Mouse (Mus musculus) hindbrain, embryonic 16.5 days (tissue): Measurements from ENCODE around the gene Trim30d. TPM values are rescaled to one million over a fixed set of nuclear protein-coding genes. Genes with fewer than 3 reads are reported as not detected.
"Not testable (repeated sequence)": the region's sequence is repeated elsewhere in the genome, so short reads cannot be mapped to it uniquely, and the experiment has no call there.

Experiments used
- ATAC-seq: fragments of 200-750 bp; cut with Nextera tagmentation; 2 replicates; pipeline ENCODE4 v1.8.0; 2017; ENCODE audit warnings: moderate TSS enrichment, moderate library complexity
- H3K27ac ChIP-seq: fragments of 300-500 bp; sonication (generic); 2 replicates; pipeline ENCODE4 v1.5.1; 2014; ENCODE audit warnings: low read depth, mild to moderate bottlenecking, control low read depth, low read length, moderate library complexity
- H3K27me3 ChIP-seq: fragments of 300-500 bp; sonication (generic); replicated peaks from 2 replicates; pipeline ENCODE4 v1.6.1; 2014; ENCODE audit warnings: low read length; ENCODE audit not compliant: control insufficient read depth, insufficient read depth
- H3K36me3 ChIP-seq: fragments of 300-500 bp; sonication (generic); 2 replicates; pipeline ENCODE4 v1.6.1; 2014; ENCODE audit warnings: mild to moderate bottlenecking, low read length, moderate library complexity, mixed read lengths; ENCODE audit not compliant: control insufficient read depth, insufficient read depth
- H3K4me1 ChIP-seq: fragments of 300-500 bp; sonication (generic); 2 replicates; pipeline ENCODE4 v1.6.1; 2014; ENCODE audit warnings: low read depth, low read length; ENCODE audit not compliant: control insufficient read depth, insufficient read depth
- H3K4me2 ChIP-seq: fragments of 300-500 bp; sonication (generic); 2 replicates; pipeline ENCODE4 v1.6.1; 2014; ENCODE audit warnings: mild to moderate bottlenecking, low read length, control low read depth, moderate library complexity
- H3K4me3 ChIP-seq: fragments of 300-500 bp; sonication (generic); 2 replicates; pipeline ENCODE4 v1.5.1; 2014; ENCODE audit warnings: mild to moderate bottlenecking, low read length, control low read depth, moderate library complexity
- H3K9ac ChIP-seq: fragments of 300-500 bp; sonication (generic); 2 replicates; pipeline ENCODE4 v1.6.1; 2014; ENCODE audit warnings: low read depth, mild to moderate bottlenecking, control low read depth, low read length, moderate library complexity
- H3K9me3 ChIP-seq: fragments of 300-500 bp; sonication (generic); 2 replicates; pipeline ENCODE4 v1.6.1; 2014; ENCODE audit warnings: mild to moderate bottlenecking, low read length, moderate library complexity; ENCODE audit not compliant: control insufficient read depth
- WGBS: fragments of 180-500 bp; shearing (Covaris S2); extraction: QIAGEN DNeasy Blood & Tissue Kit; methylation state at CpG from one replicate; pipeline ENCODE4 v1.1.7; 2014; 5-methylcytosine and 5-hydroxymethylcytosine counted together
- polyA plus RNA-seq: library from polyadenylated mRNA; unstranded; fragments of >200 nt; fragmentation: Nextera tagmentation; extraction: Ambion mirVana; gene quantifications from 2 replicates; pipeline ENCODE4 v1.2.1, GENCODE M21; 2015

Gene Trim30d
- polyA plus RNA-seq: 0.31 and 0.70 TPM in 2 replicates

- H3K9me3 ChIP-seq, H3K36me3 ChIP-seq, H3K27me3 ChIP-seq, H3K4me1 ChIP-seq, H3K4me3 ChIP-seq, ATAC-seq, H3K27ac ChIP-seq, H3K4me2 ChIP-seq, H3K9ac ChIP-seq: not testable (repeated sequence)
These were observed at the start of gene Trim30d for GRCm38 (mm10) chr7:104507421-104508065. Trim30d (minus strand) TSS chr7:104507849.

GRCm38 (mm10) chr7:104552700-104553099 lies 45.1 kb upstream of the Trim30d start:
- Histone ChIP-seq H3K4me1 (no peaks in the 10 kb centered on the region), H3K9me3 (no peaks in the 10 kb centered on the region)
- 75% methylated on average over 1 of the region's 1 CpGs for WGBS

DNA sequence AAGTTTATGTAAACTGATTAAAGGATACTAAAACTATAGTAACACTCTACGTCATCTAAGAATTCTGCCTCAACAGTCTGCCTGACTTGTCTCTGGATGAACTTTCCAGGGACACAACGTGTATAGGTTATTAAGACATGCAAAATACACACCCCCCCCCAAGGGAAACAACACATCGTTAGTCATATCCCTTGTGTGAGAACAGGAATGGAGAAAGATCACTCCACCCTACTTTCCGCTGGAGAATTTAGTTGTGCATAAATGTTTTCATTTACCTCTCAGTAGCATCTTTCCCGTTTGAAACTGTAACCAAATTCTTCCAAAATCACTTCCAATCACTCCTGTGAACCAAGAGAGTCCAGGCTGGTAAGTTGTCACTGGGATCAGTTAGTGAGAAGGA lies 42.2 kb upstream of the Trim30d start, which contains the start of gene Olfr651:
TSS of gene Olfr651 (plus strand) at position 301 of the 400 bp plus-strand sequence.
- no peak within 1 kb of the TSS for H3K27ac ChIP-seq
- no peaks in the 10 kb centered on the region for H3K27me3 ChIP-seq
- no peak for ATAC-seq
- H3K4me2 ChIP-seq: no peak within 1 kb of the TSS
- no peak within 1 kb of the TSS for H3K4me3 ChIP-seq
- no peaks in the 10 kb centered on the region for H3K9me3 ChIP-seq
- H3K9ac ChIP-seq: no peak within 1 kb of the TSS
- H3K36me3 ChIP-seq: no peaks in the 10 kb centered on the region
- 86% methylated on average over 5 of the region's 5 CpGs for WGBS
- no peaks in the 10 kb centered on the region for H3K4me1 ChIP-seq

More at GRCm38 (mm10) chr7:104552700-104553099, 45.1 kb upstream of the Trim30d start:
- H3K4me2 ChIP-seq: no peak overlapping the region
- no peak overlapping the region for H3K4me3 ChIP-seq
- H3K36me3 ChIP-seq: no peaks in the 10 kb centered on the region
- ATAC-seq: no peak
- no peak overlapping the region for H3K9ac ChIP-seq
- H3K27me3 ChIP-seq: no peaks in the 10 kb centered on the region
- no peak overlapping the region for H3K27ac ChIP-seq

DNA sequence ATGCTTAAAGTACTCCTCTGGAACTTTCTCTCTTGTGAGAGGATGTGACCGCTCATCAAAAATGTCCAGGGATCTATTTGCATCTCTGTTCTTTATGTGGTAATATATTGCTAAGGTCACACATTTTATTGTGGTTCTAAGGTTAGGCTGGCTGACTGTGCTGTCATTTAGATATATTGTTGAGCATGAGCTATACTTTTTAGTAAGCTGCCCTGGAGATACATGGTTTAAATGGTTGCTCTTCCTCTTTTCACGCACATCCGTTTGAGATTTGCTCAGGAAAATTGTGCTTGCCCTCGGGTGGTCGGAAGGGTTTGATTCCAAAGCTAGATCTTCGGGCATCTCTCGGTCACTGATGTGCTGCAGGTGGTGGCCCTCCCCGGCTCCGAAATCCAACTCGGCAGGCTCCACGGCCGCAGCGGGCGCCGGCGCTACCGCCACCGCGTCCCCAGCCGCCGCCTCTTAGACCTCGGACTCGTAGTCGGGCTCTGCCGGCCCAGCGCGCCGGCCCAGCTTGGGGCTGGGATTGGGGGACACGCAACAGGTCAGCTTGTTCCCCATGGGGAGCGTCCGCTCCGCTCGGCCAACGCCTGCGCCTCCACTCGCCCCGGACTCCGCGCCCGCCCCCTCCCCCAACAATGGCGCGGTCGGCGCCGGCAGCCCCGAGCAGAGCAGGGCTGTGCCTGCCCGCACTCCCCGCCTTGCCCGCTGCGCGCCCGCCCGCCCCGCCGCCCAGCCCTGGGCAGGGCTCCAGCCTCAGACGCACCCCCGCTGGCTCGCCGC lies 5.9 kb downstream of the Trim30d start:
- Histone ChIP-seq H3K36me3 (no peaks in the 10 kb centered on the region), H3K4me3 (peak overlapping the region; percentile 57), H3K27me3 (no peaks in the 10 kb centered on the region), H3K27ac (no peak overlapping the region), H3K4me1 (no peaks in the 10 kb centered on the region), H3K9me3 (no peaks in the 10 kb centered on the region), H3K9ac (peak overlapping the region; percentile 64), H3K4me2 (peak overlapping the region; percentile 65)
- ATAC-seq: peak; percentile 97
- WGBS: 4% methylated on average over 27 of the region's 59 CpGs

GRCm38 (mm10) chr7:104501186-104501585 lies 6.5 kb downstream of the Trim30d start:
- H3K27me3 ChIP-seq, H3K9me3 ChIP-seq, H3K4me2 ChIP-seq, H3K4me3 ChIP-seq, H3K36me3 ChIP-seq, H3K4me1 ChIP-seq, ATAC-seq, H3K9ac ChIP-seq, H3K27ac ChIP-seq: not testable (repeated sequence)
- WGBS: 69% methylated on average over 6 of the region's 6 CpGs

GRCm38 (mm10) chr7:104499464-104499863 lies 8.2 kb downstream of the Trim30d start:
- not testable (repeated sequence) for H3K36me3 ChIP-seq, H3K27ac ChIP-seq, H3K4me3 ChIP-seq, H3K9ac ChIP-seq, H3K9me3 ChIP-seq, H3K4me1 ChIP-seq, H3K27me3 ChIP-seq, H3K4me2 ChIP-seq
- 72% methylated on average over 7 of the region's 8 CpGs for WGBS
- 0 out of 2 replicates have a peak, but pooled peaks have one; percentile 45 for ATAC-seq

GRCm38 (mm10) chr7:104465065-104465744 lies 42.4 kb downstream of the Trim30d start, which contains the start of gene Trim30a:
Trim30a (minus strand) TSS chr7:104465193.
- no peak within 1 kb of the TSS for H3K4me3 ChIP-seq
- no peak within 1 kb of the TSS for H3K9ac ChIP-seq
- no peaks in the 10 kb centered on the region for H3K4me1 ChIP-seq

DNA sequence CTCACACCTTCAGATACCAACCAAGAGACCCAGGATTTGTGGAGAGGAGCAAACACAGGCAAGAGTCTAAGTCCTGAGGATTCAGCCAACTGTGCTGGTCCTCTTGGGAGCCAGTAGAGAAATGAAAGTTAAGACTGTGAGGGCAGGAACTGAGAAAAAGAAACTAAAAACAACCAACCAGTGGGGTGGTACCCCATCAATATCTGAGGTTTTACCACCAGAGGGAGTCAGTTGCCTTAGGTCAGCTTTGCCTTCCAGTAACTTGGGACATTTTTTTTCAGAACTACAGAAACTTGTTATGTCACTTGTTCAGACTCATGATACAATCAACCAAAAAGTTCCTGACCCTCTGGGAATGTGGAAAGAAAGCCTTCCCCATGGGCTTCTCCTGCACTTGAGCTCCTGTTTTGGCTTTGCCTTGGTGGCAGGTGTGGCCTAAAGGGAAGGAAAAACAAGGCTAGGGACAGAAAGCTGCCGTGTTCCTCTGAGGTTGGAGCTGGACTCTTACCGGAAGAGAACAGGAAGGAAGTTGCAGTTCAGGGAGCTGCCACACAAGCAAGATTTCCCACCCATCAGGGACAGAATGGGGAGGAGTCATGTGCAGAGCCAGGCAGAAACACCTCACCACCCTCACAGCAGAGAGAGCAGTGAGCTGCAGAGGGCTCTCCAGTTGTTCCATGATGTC lies 61.5 kb downstream of the Trim30d start:
- H3K9me3 ChIP-seq: no peaks in the 10 kb centered on the region
- no peaks in the 10 kb centered on the region for H3K4me1 ChIP-seq
- no peak overlapping the region for H3K4me3 ChIP-seq
- H3K27ac ChIP-seq: no peak overlapping the region
- WGBS: 66% methylated on average over 2 of the region's 2 CpGs
- H3K9ac ChIP-seq: no peak overlapping the region
- no peaks in the 10 kb centered on the region for H3K27me3 ChIP-seq
- ATAC-seq: no peak
- no peaks in the 10 kb centered on the region for H3K36me3 ChIP-seq
- H3K4me2 ChIP-seq: no peak overlapping the region

More at GRCm38 (mm10) chr7:104465065-104465744, 42.4 kb downstream of the Trim30d start, which contains the start of gene Trim30a:
- WGBS: 79% methylated on average over 3 of the region's 3 CpGs
- no peaks in the 10 kb centered on the region for H3K36me3 ChIP-seq
- ATAC-seq: no peak
- no peak within 1 kb of the TSS for H3K27ac ChIP-seq
- no peaks in the 10 kb centered on the region for H3K9me3 ChIP-seq
- H3K4me2 ChIP-seq: no peak within 1 kb of the TSS
- no peaks in the 10 kb centered on the region for H3K27me3 ChIP-seq
